Mouse (Mus musculus) right cerebral cortex, adult 18-20 months (tissue): ENCODE data around the gene Rdh12.

Experiments used
- DNase-seq: peaks from one replicate; pipeline ENCODE4 v3.0.0; 2022; ENCODE audit warnings: mixed read lengths

Gene Rdh12

GRCm38 (mm10) chr12:79253294-79254053, 44.8 kb downstream of the Rdh12 start:
- DNase-seq, result no peak

- no peak for DNase-seq
Measured at GRCm38 (mm10) chr12:79254975-79255374, 46.3 kb downstream of the Rdh12 start.

- no peak for DNase-seq
Measured at GRCm38 (mm10) chr12:79260154-79260553, 51.4 kb downstream of the Rdh12 start.

GRCm38 (mm10) chr12:79261035-79261434, 52.3 kb downstream of the Rdh12 start:
- peak; percentile 15 for DNase-seq
